Mouse (Mus musculus) 3134 (cell line): ENCODE data around the gene Tnk1.
"Not testable (repeated sequence)": the region's sequence is repeated elsewhere in the genome, so short reads cannot be mapped to it uniquely, and the experiment has no call there.

Experiments
- DNase-seq: peaks from one replicate; pipeline ENCODE4 v3.0.0-alpha.2; 2011; ENCODE audit warnings: low spot score; ENCODE audit not compliant: insufficient read length; ENCODE audit errors: extremely low read depth

Tnk1 gene

DNA sequence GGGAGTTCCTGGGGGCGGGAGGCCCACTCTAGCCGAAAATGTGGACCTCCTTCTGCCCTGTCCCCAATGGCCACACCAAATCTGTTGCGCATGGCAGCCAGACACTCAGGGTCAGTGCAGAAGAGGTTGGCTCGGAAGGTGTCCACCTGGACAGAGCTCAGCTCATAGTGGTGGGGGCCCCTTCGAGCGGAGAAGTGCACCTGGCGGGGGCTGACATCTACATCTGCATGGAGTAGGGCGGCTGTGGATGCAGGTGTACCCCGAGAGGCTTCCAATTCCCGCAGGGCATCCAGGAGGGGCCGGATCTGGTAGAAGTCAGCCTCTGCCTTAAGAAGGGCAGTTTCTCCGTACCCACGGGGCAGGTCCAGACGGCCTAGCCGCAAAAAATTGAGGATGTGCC is 21.2 kb upstream of the Tnk1 start:
- DNase-seq = no peak

DNA sequence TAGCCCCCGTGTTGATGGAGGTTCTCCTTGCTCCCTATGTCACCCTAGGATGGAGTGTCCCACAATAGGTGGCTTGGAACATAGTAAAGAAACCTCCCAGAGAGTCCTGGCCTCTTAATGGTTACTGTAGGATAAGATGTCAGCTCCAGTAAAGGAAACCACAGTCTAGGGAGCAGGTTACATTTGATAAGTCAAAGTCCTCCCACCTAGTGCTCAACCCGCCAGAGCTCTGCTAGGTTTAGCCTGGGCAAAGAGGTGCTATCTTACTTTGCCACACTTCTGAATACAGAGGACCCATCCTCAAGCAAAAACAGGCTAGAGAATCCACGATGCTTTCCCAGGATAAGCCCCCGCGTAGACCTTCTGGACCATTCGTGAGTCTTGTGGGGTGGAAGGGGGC is 20.4 kb upstream of the Tnk1 start:
- no peak for DNase-seq

DNA sequence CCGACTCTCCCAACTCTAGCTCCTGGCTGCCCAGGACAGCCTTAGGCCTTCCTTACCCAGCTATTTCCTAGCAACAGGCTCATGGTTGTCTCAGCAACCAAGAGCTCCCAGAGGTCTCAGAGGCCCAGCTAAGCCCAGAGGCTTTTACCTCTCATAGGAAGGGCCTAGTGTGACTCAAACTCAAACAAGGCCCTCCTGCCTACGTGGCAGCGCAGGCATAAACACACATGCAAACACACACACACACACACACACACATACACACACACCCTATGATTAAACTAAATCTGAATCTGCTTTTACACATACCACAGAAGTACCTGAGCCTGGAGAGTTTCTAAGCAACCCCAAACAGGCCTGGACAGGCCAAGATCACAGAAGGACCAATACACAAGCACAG is 19.9 kb upstream of the Tnk1 start:
- no peak for DNase-seq

DNA sequence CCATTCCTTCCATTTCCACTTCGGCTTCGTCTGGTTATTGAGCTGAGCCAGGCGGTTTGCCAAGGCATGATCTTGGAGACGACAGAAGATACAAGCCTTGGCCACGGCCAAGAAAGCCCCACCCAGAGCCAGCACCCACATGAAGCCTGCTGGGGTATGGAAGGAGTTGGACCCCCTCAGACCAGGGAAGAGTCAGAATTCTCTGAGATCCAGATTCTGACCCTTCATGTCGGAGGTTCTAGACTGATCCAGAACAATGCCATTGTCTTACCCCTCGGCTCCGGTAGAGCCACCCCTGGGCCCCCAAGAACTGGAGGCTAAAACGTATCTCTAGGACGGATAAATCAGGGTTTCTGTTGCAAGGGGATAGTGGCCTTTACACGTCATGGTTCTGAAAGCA is 19.3 kb upstream of the Tnk1 start, which contains the start of gene Tmem95:
Gene Tmem95, minus strand, starts transcription at position 141 of the 400 bp plus-strand sequence.
- no peak for DNase-seq

DNA sequence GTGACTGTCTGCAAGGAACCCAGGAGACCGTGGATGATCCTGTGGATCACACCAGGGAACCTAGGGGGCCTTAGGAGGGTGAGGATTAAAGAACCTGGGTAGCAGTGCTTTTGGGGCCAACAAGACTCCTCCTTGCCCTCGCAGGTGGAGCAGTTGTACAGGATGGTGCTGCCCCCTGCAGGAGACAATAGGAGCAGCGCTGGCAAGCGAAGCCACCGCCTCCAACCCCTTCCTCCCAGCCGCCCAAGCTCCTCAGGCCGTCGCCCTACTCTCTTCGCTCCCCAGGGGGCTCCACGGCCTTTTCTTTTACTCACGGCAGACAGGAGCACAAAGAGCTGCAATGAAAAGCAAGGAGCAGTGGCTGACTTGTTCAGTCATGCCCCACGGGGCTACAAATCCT is 18.3 kb upstream of the Tnk1 start:
- peak; percentile 82 for DNase-seq

DNA sequence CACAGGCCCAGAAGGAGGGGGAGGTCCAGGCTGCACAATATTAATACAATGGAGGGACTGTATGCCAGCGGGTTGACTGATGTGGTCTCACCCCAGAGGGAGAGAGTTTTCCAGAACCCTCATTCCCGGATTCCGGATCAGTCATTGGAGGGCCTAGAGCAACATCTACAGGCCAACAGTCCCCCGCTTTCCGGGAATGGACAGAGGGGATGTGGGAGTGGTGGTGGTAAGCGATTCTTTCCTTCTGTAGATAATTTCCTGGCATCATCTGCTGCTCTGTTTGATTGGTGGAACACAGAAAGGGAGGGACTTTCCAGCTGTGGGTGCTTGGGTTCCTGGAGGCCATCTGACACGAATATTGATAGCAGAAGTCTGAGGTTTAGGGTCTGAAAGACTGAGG is 17.7 kb upstream of the Tnk1 start:
- DNase-seq = no peak

DNA sequence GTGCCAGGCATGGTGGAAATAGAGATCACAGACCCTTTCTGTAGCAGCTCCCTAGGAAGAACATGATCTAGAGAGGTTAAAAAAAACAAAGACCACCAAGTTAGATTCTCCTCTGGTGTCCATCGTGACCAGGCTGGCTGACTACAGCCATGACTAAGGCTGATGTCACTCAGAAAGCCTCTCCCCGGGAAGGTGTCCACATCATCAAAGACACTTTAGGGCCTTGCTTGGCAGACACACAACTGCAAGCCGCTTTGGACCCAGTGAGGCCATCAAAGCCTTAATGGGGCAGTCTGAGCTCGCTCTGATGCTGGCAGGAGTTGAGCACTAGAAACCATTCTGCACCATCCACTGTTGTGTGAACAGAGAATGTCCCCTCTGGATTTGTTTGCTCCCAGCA is 13.9 kb upstream of the Tnk1 start:
- DNase-seq = peak; percentile 56

DNA sequence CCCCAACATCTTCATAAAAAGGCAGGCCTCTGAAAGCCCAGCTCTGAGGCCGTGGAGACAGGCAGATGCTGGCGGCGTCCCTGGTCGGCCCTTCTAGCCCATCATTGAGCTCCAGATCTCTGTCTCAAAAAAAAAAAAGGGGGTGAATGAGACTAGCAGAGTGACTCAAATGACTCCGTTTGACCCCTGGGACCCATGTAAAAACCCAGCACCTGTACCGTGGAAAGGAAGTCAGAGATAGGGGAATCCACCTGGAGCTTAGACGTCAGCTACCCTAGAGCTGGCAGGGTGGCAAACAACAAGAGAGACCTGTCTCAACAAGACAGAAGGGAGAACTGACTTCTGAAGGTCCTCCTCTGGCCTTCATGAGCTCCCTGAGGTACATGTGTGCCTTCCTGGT is 13.3 kb upstream of the Tnk1 start:
- no peak for DNase-seq

DNA sequence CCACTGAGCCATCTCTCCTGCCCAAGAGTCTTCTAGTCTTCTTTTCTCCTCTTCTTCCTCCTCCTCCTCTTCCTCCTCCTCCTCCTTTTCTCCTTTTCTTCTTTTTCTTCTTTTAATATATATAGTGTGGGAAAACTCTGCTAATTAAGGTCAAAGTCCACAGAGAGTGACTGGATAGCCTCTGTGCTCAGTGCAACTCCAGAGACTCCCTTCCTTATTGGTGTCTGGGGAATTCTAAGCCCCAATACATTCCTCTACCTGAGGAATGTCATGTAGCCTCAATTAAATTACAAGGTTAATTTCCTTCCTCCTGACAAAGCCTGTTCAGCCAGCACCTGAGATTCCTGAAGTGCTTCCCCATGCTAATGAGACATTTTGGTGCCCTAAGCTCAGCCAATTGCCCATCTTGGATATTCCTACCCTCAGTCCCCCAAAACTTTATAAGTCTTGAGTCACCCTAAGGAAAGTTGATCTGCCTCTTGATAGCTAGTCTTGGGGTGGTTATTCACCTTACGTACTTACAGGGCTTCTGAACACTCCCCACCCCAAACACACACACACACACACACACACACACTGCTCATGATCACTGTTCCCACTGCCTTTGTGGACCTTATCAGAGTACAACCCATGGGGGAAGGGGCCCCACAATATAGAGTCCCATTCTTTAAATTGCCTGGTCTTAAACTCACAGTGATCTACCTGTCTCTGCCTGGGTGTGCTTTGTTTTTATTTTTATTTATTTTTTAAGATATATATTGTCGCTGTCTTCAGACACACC is 11.9 kb upstream of the Tnk1 start:
- DNase-seq = no peak

DNA sequence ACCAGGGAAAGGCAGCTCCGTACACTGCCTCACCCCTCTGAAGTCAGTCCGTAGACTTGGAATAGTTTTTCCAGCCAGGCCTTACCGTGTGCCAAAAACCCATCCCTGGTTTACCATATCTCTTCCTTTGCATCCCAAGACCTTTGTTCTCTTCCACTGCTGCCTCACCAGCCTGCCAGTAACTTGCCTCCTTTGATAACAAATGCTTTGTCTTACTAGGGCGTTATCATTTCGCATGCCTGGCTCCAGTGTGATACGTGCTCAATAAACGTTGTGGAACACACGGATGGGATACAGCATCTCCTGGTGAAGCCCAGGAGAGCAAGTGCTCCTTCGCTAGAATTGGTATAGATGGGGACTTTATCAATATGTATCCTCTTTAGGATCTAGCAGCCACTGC is 8.8 kb upstream of the Tnk1 start:
- no peak for DNase-seq

DNA sequence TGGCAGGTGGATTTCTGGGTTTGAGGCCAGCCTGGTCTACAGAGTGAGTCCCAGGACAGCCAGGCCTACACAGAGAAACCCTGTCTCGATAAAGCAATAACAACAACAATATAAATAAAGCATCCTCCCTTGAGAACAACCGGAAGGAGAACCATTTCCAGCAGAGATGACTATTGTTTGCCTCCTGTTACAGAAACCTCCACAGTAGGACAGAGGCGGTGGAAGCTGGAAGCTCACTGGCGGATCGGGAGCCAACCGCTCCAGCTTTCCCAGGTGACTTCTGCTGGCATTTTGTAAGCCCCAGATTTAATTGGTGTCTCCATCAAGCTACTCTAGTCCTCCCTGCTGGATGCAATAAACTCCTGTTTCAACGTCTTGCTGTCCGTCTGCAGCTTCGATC is 7.0 kb upstream of the Tnk1 start:
- no peak for DNase-seq

DNA sequence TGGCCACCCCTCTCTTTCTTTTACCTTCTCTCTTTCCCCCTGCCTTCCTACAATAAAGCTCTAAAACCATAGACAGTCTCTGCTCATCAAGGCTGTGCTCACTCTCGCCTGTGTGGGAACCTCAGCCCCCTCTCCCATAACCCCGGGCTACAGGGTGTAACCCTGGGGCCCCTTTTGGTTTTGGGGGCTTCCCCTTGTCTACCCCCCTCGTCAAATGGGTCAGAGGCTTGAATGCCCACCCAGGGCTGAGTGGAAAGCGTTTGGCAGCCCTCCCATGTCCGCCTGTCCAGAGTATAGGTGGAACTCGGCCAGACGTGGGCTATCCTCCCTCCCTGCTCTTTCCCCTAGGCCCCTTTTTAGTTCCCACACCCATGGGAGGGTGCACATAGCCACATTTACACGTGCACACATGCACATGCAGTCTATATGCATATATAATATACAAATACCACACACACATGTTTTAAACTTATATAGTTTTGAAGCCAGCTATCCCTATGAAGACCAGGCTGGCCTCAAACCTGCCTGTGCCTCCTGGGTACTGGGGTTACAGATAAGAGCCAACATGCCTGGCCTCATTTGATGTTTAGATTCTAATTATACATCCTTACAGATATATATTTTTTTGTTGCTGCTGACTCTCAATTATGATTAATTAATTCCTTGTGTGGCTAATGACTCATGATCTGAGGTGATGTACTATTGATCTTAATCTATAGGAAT is 5.8 kb upstream of the Tnk1 start:
- DNase-seq = no peak

DNA sequence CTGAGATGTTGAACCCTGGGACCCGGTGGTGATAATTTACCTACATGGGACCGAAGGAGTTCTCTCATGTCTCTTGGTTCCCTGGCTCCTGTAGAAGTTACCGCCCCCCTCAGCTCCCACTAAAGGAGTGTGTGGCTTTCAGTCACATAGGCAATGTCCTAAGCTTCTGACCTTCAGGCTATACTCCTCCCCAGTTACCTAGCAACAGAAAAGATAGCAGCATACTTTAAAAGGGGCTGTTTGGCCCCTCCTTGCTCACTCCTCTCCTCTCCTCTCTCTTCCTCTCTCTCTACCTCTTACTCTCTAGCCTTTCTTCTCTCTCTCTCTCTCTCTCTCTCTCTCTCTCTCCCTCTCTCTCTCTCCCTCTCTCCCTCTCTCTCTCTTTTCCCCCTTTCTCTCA is 5.2 kb upstream of the Tnk1 start:
- not testable (repeated sequence) for DNase-seq

DNA sequence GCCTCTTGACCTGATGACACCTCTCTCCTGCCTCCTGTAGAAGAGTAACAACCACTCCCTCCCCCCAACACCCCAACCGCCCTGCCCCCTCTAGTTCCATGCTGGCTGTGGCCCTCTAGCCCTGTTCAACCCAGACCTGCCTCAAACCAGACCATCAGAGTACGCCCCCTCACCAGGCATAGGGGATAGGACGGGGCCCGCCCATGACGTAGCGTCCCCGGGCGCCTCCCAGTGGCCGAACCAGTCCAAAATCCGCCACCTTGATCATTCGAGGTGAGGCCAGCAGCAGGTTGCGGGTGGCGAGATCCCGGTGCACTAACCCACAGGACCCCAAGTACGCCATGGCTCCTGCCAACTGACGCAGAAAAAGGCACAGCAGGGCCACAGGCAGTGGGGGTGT is 3.2 kb downstream of the Tnk1 start:
- no peak for DNase-seq

DNA sequence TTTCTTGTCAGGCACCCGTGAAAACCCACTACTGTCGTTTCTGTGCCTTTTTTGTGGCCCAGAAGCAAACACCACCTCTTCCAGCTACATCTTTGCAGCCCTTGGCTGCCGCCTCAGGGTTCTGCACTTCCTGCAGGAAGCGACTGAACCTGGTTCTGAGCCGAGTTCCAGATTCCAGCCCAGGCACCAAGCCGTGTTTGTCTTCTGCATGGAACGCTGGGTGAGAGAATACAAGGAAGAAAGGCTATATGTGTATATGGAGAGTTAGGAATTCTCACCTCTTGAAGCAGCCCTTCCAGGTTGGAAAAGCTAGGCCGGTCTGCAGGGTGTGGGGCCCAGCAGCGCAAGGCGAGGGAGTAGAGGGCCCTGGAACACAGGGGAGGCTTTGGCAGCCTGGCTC is 3.9 kb downstream of the Tnk1 start:
- DNase-seq = no peak

DNA sequence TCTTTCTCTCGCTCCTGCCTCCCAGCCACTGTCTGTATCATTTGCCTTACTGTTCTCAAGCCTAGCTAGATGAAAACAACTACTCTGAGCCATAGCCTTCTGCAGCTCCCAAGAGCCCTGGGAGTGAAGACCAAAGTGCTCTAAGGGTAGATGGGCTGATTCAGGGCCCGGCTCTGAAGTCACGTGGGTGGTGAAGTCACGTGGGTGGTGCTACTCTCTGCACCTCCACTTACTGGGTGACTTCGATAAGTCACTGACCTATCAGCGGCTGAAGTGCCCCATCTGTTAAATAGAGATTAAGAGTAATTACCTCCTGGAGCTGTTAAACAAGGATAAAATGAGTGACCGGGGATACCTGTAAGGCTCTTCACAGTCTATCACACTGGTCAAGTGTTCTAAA is 4.5 kb downstream of the Tnk1 start:
- DNase-seq = no peak

DNA sequence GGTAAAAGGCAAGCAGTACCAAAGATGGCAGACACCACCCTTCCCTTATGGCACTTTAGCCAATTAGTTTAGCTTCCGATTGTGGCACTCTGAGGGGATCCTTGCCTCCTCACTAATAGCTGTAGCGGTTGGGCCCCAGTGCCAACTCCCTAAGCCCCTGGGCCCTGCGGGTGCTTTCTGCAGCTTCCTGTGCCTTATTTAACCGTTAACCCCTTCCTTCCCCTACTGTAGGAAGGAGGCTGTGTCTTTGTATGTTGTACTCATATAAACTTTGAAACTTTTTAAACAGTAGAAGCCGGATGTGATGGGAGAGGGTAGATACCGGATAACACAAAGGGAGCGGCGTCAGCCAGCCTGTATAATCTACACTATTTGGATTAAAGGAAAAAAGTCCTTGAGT is 7.8 kb downstream of the Tnk1 start:
- no peak for DNase-seq

DNA sequence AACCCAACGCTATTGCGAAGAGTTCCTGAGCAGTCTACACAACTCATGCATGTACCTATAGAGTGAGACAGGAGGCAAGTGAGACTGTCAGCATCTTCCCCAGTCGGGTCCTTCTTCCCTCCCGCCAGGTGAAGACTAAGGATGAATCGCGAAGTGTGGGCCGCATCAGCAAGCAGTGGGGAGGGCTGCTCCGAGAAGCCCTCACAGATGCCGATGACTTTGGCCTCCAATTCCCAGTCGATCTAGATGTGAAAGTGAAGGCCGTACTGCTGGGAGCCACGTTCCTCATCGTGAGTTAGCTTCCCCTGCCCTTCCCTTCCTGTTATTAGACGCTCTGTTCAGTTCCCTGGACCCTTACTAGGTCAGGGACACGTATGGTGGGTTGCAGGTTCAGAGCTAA is 8.6 kb downstream of the Tnk1 start:
- no peak for DNase-seq

DNA sequence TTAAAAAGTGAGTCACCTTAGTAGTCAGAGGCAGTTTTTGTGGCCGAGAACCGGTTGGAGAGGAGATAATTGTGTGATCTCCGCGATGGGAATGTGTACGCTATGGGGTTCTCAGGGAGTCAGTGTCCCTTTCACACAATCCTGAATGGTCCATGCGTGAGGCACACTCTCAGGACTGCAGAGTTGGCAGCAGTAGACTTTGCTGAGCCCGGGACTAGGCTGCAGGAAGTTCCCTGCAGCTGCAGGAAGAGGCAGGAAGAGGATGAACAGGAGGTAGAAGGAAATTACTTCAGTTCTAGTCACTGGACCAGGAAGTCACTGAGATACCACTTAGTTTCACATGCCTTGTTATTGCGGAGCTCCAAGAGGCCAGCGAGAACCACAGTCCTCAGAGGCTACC is 9.4 kb downstream of the Tnk1 start:
- no peak for DNase-seq

DNA sequence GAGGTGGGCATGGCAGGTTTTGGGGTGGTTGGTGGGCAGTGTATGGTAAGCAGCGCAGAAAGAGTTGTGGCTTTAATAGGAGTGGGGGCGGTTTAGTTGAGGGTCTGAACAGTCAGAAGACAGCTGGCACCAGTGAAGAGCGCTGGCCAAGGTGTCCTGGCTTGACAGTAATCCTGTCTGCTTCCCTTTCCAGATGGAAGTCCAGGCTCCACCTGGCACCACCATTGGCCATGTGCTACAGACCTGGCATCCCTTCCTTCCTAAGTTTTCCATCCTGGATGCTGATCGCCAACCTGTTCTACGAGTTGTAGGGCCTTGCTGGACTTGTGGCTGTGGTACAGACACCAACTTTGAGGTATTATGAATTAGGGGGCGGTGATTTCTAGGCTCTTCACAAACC is 10.5 kb downstream of the Tnk1 start:
- no peak for DNase-seq

DNA sequence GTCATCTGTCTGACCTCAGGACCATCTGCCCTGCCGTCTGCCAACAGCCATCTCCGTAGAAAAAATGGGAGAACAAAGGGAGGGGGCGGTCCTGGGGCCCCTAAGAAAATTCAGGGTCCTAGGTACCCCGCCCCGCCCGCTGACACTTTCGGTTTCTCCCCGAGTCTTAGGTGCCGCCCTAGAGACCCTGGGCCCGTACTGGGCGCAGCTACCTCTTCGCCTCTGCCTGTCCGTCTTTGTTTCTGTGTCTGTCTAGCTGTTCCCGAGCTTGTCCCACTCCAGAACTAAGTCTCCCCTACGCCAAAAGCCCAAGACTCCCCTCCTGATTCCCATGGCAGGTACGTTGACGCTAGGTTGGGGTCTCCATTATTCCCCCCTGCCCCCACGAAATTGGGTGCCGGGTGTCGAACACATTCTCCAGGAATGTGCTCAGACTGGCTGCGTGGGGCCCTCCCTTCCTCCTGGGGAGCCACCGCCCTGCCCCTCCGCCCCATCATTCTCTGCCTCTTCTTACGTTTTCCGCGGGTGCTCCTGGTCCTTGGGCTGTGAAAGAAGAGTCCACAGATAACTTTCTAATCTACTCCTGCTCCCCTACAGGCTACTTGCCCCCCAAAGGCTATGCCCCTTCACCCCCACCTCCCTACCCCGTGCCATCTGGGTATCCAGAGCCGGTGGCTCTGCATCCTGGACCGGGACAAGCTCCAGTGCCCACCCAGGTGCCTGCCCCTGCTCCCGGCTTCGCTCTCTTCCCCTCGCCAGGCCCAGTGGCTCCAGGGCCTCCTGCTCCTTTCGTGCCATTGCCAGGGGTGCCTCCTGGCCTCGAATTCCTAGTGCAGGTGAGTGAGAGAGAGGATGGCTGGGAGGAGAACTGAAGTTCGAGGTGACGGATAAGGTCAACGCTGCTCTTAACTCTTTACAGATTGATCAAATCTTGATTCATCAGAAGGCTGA is 11.5 kb downstream of the Tnk1 start:
- peak; percentile 47 for DNase-seq
